Mouse (Mus musculus) urinary bladder, postnatal 4 days (tissue): ENCODE measurements at regions not wholly inside any gene's neighbourhood (a gene's known extent, or its start where the extent isn't known, plus 50 kb on each side); places are given as distances from the start of the nearest gene placed in this dataset.

Source experiments
- DNase-seq, 2 experiments: peaks; one replicate each; pipeline ENCODE4 v3.0.0; 2021 to 2022; ENCODE audit warnings: low spot score in 2 of 2

- DNase-seq: no peak
Observed at GRCm38 (mm10) chr8:126810516-126810915, 135.1 kb downstream of the Tomm20 start.

GRCm38 (mm10) chr8:126809321-126809720 is 136.3 kb downstream of the Tomm20 start:
- no peak for DNase-seq

- no peak for DNase-seq
Observed at GRCm38 (mm10) chr8:126808496-126808895, 137.1 kb downstream of the Tomm20 start.

GRCm38 (mm10) chr8:126807171-126807768 is 138.4 kb downstream of the Tomm20 start:
- DNase-seq: no peak

GRCm38 (mm10) chr8:126806591-126806990 is 139.1 kb downstream of the Tomm20 start:
- no peak for DNase-seq

GRCm38 (mm10) chr8:126806181-126806560 is 139.5 kb downstream of the Tomm20 start:
- no peak for DNase-seq

GRCm38 (mm10) chr8:126805365-126806180 is 140.1 kb downstream of the Tomm20 start:
- DNase-seq: peak in 1 of 2 experiments; percentile 31

GRCm38 (mm10) chr8:126804115-126804514 is 141.5 kb downstream of the Tomm20 start:
- DNase-seq: no peak

GRCm38 (mm10) chr8:126802641-126803040 is 143.0 kb downstream of the Tomm20 start:
- DNase-seq: no peak

- DNase-seq: no peak
Observed at GRCm38 (mm10) chr8:126800976-126801375, 144.7 kb downstream of the Tomm20 start.

GRCm38 (mm10) chr8:126797571-126798334 is 147.9 kb downstream of the Tomm20 start:
- no peak for DNase-seq

- no peak for DNase-seq
Observed at GRCm38 (mm10) chr8:126793657-126794056, 152.0 kb downstream of the Tomm20 start.

- DNase-seq: no peak
Observed at GRCm38 (mm10) chr8:126791069-126791468, 154.6 kb downstream of the Tomm20 start.

GRCm38 (mm10) chr8:126790214-126790613 is 155.4 kb downstream of the Tomm20 start:
- DNase-seq: no peak

GRCm38 (mm10) chr8:126789076-126789475 is 156.6 kb downstream of the Tomm20 start:
- DNase-seq: no peak

- DNase-seq: no peak
Observed at GRCm38 (mm10) chr8:126788669-126789068, 157.0 kb downstream of the Tomm20 start.

GRCm38 (mm10) chr8:126787398-126787797 is 158.2 kb downstream of the Tomm20 start:
- DNase-seq: no peak

- no peak for DNase-seq
Observed at GRCm38 (mm10) chr8:126785211-126785610, 160.4 kb downstream of the Tomm20 start.

GRCm38 (mm10) chr8:126784604-126785003 is 161.0 kb downstream of the Tomm20 start:
- no peak for DNase-seq

GRCm38 (mm10) chr8:126783703-126784440 is 161.8 kb downstream of the Tomm20 start:
- no peak for DNase-seq

GRCm38 (mm10) chr8:126778673-126779072 is 167.0 kb downstream of the Tomm20 start:
- no peak for DNase-seq

GRCm38 (mm10) chr8:126778131-126778530 is 167.5 kb downstream of the Tomm20 start:
- no peak for DNase-seq
